Mouse (Mus musculus): ENCODE results near the gene Ttc9c.

The Ttc9c gene

GRCm38 (mm10) chr19:8819596-8820423 lies 677 bp upstream of the Ttc9c start, which contains the start of gene Hnrnpul2:
Gene Hnrnpul2, plus strand, starts transcription at chr19:8820010.
- H3K4me3 ChIP-seq (replicated peaks; ENCODE audit: low read length): peak within 1 kb of the TSS; percentile 99
- peaks cover 65% of the 10 kb centered on the region for H3K4me1 ChIP-seq (replicated peaks; ENCODE audit: low read depth, low read length)
- H3K27me3 ChIP-seq (ENCODE audit: insufficient read depth, low read length): no peaks in the 10 kb centered on the region
- H3K9me3 ChIP-seq (ENCODE audit: low read length): no peaks in the 10 kb centered on the region
- TF ChIP-seq POU5F1 (IDR thresholded peaks at IDR 0.05; ENCODE audit: borderline replicate concordance, low read length) (no peak), NANOG (IDR thresholded peaks at IDR 0.05; ENCODE audit: borderline replicate concordance, low read length) (no peak), CTCF (conservative IDR thresholded peaks at IDR 0.05; ENCODE audit: low read length) (no peak)
- peaks cover 76% of the 10 kb centered on the region for H3K36me3 ChIP-seq (ENCODE audit: insufficient read depth, low read length)

- Histone ChIP-seq H3K9me3 (ENCODE audit: low read length) (no peaks in the 10 kb centered on the region), H3K4me3 (replicated peaks; ENCODE audit: low read length) (peak overlapping the region; percentile 99), H3K27me3 (ENCODE audit: insufficient read depth, low read length) (no peaks in the 10 kb centered on the region), H3K4me1 (replicated peaks; ENCODE audit: low read depth, low read length) (peaks cover 61% of the 10 kb centered on the region), H3K36me3 (ENCODE audit: insufficient read depth, low read length) (peaks cover 75% of the 10 kb centered on the region)
- TF ChIP-seq POU5F1 (IDR thresholded peaks at IDR 0.05; ENCODE audit: borderline replicate concordance, low read length) (no peak), CTCF (conservative IDR thresholded peaks at IDR 0.05; ENCODE audit: low read length) (no peak), NANOG (IDR thresholded peaks at IDR 0.05; ENCODE audit: borderline replicate concordance, low read length) (no peak)
Measured at GRCm38 (mm10) chr19:8818301-8818798, 783 bp downstream of the Ttc9c start.

GRCm38 (mm10) chr19:8817001-8817400 lies 2.1 kb downstream of the Ttc9c start:
- Histone ChIP-seq H3K4me3 (replicated peaks; ENCODE audit: low read length) (no peak overlapping the region), H3K36me3 (ENCODE audit: insufficient read depth, low read length) (peaks cover 76% of the 10 kb centered on the region), H3K9me3 (ENCODE audit: low read length) (no peaks in the 10 kb centered on the region), H3K27me3 (ENCODE audit: insufficient read depth, low read length) (no peaks in the 10 kb centered on the region), H3K4me1 (replicated peaks; ENCODE audit: low read depth, low read length) (peaks cover 48% of the 10 kb centered on the region)
- no peak for TF ChIP-seq CTCF (conservative IDR thresholded peaks at IDR 0.05; ENCODE audit: low read length)
- TF ChIP-seq POU5F1 (IDR thresholded peaks at IDR 0.05; ENCODE audit: borderline replicate concordance, low read length): no peak
- TF ChIP-seq NANOG (IDR thresholded peaks at IDR 0.05; ENCODE audit: borderline replicate concordance, low read length): no peak

GRCm38 (mm10) chr19:8815812-8816211 lies 3.3 kb downstream of the Ttc9c start:
- no peak for TF ChIP-seq POU5F1 (IDR thresholded peaks at IDR 0.05; ENCODE audit: borderline replicate concordance, low read length)
- TF ChIP-seq CTCF (conservative IDR thresholded peaks at IDR 0.05; ENCODE audit: low read length): no peak
- TF ChIP-seq NANOG (IDR thresholded peaks at IDR 0.05; ENCODE audit: borderline replicate concordance, low read length): no peak
- Histone ChIP-seq H3K4me3 (replicated peaks; ENCODE audit: low read length) (no peak overlapping the region), H3K27me3 (ENCODE audit: insufficient read depth, low read length) (no peaks in the 10 kb centered on the region), H3K4me1 (replicated peaks; ENCODE audit: low read depth, low read length) (peaks cover 36% of the 10 kb centered on the region), H3K9me3 (ENCODE audit: low read length) (no peaks in the 10 kb centered on the region), H3K36me3 (ENCODE audit: insufficient read depth, low read length) (peaks cover 75% of the 10 kb centered on the region)

GRCm38 (mm10) chr19:8806810-8807209 lies 12.3 kb downstream of the Ttc9c start:
- H3K9me3 ChIP-seq (ENCODE audit: low read length): no peaks in the 10 kb centered on the region
- peaks cover 86% of the 10 kb centered on the region for H3K36me3 ChIP-seq (ENCODE audit: insufficient read depth, low read length)
- peaks cover 54% of the 10 kb centered on the region for H3K4me1 ChIP-seq (replicated peaks; ENCODE audit: low read depth, low read length)
- no peak for TF ChIP-seq POU5F1 (IDR thresholded peaks at IDR 0.05; ENCODE audit: borderline replicate concordance, low read length)
- H3K4me3 ChIP-seq (replicated peaks; ENCODE audit: low read length): 0 out of 2 replicates have a peak overlapping the region, but pooled peaks have one; percentile 17
- H3K27me3 ChIP-seq (ENCODE audit: insufficient read depth, low read length): no peaks in the 10 kb centered on the region

- Histone ChIP-seq H3K27me3 (ENCODE audit: insufficient read depth, low read length) (no peaks in the 10 kb centered on the region), H3K4me1 (replicated peaks; ENCODE audit: low read depth, low read length) (peaks cover 61% of the 10 kb centered on the region), H3K4me3 (replicated peaks; ENCODE audit: low read length) (peak overlapping the region; percentile 92; the same call in 1 of the 2 replicates), H3K9me3 (ENCODE audit: low read length) (no peaks in the 10 kb centered on the region), H3K36me3 (ENCODE audit: insufficient read depth, low read length) (peaks cover 59% of the 10 kb centered on the region)
- TF ChIP-seq NANOG (IDR thresholded peaks at IDR 0.05; ENCODE audit: borderline replicate concordance, low read length): no peak
- TF ChIP-seq CTCF (conservative IDR thresholded peaks at IDR 0.05; ENCODE audit: low read length): no peak
- no peak for TF ChIP-seq POU5F1 (IDR thresholded peaks at IDR 0.05; ENCODE audit: borderline replicate concordance, low read length)
Measured at GRCm38 (mm10) chr19:8803879-8804660, 15.1 kb downstream of the Ttc9c start.

GRCm38 (mm10) chr19:8803204-8803780 lies 15.8 kb downstream of the Ttc9c start:
- peaks cover 51% of the 10 kb centered on the region for H3K36me3 ChIP-seq (ENCODE audit: insufficient read depth, low read length)
- H3K4me3 ChIP-seq (replicated peaks; ENCODE audit: low read length): peak overlapping the region; percentile 92
- no peaks in the 10 kb centered on the region for H3K27me3 ChIP-seq (ENCODE audit: insufficient read depth, low read length)
- H3K4me1 ChIP-seq (replicated peaks; ENCODE audit: low read depth, low read length): peaks cover 62% of the 10 kb centered on the region
- TF ChIP-seq CTCF (conservative IDR thresholded peaks at IDR 0.05; ENCODE audit: low read length): no peak
- TF ChIP-seq POU5F1 (IDR thresholded peaks at IDR 0.05; ENCODE audit: borderline replicate concordance, low read length): no peak
- TF ChIP-seq NANOG (IDR thresholded peaks at IDR 0.05; ENCODE audit: borderline replicate concordance, low read length): no peak
- no peaks in the 10 kb centered on the region for H3K9me3 ChIP-seq (ENCODE audit: low read length)
